Mouse (Mus musculus) lung, postnatal 0 days (tissue): ENCODE data around the gene Ism2. TPM values are rescaled to one million over a fixed set of nuclear protein-coding genes. Genes with fewer than 3 reads are reported as not detected.

ENCODE experiments used
- ATAC-seq: fragments of 200-750 bp; cut with Nextera tagmentation; 2 replicates; pipeline ENCODE4 v1.8.0; 2017; ENCODE audit warnings: moderate library complexity
- DNase-seq: peaks from one replicate; pipeline ENCODE4 v3.0.0-alpha.2; 2016; ENCODE audit warnings: low spot score
- H3K27ac ChIP-seq: fragments of 300-500 bp; sonication (generic); 2 replicates; pipeline ENCODE4 v1.5.1; 2014; ENCODE audit warnings: antibody characterized with exemption, mild to moderate bottlenecking, low read length, mixed read lengths
- H3K27me3 ChIP-seq: fragments of 300-500 bp; sonication (generic); replicated peaks from 2 replicates; pipeline ENCODE4 v1.6.1; 2014; ENCODE audit warnings: low read length, mixed read lengths; ENCODE audit not compliant: insufficient read depth
- H3K36me3 ChIP-seq: fragments of 300-500 bp; sonication (generic); 2 replicates; pipeline ENCODE4 v1.6.1; 2014; ENCODE audit warnings: low read length, mixed read lengths; ENCODE audit not compliant: insufficient read depth
- H3K4me1 ChIP-seq: fragments of 300-500 bp; sonication (generic); 2 replicates; pipeline ENCODE4 v1.6.1; 2014; ENCODE audit warnings: antibody characterized with exemption, low read depth, low read length, mixed read lengths; ENCODE audit not compliant: insufficient read depth
- H3K4me2 ChIP-seq: fragments of 300-500 bp; sonication (generic); replicated peaks from 2 replicates; pipeline ENCODE4 v1.6.1; 2014; ENCODE audit warnings: low read depth, mild to moderate bottlenecking, low read length, moderate library complexity, mixed read lengths
- H3K4me3 ChIP-seq: fragments of 300-500 bp; sonication (generic); 2 replicates; pipeline ENCODE4 v1.5.1; 2014; ENCODE audit warnings: low read depth, low read length
- H3K9ac ChIP-seq: fragments of 300-500 bp; sonication (generic); replicated peaks from 2 replicates; pipeline ENCODE4 v1.6.1; 2014; ENCODE audit warnings: low read depth, mild to moderate bottlenecking
- H3K9me3 ChIP-seq: fragments of 300-500 bp; sonication (generic); 2 replicates; pipeline ENCODE4 v1.6.1; 2016; ENCODE audit warnings: low read length, mixed read lengths
- CTCF ChIP-seq: IDR thresholded peaks from 2 replicates; pipeline ENCODE4 v1.5.1; 2016; ENCODE audit warnings: antibody characterized with exemption, mild to moderate bottlenecking
- EP300 ChIP-seq: IDR thresholded peaks from 2 replicates; pipeline ENCODE4 v1.6.1; 2016; ENCODE audit warnings: antibody characterized with exemption, mild to moderate bottlenecking, control low read depth
- WGBS: fragments of 180-500 bp; shearing (Covaris S2); extraction: QIAGEN DNeasy Blood & Tissue Kit; methylation state at CpG from one replicate; pipeline ENCODE4 v1.1.7; 2014; 5-methylcytosine and 5-hydroxymethylcytosine counted together
- polyA plus RNA-seq: library from polyadenylated mRNA; unstranded; fragments of >200 nt; fragmentation: Nextera tagmentation; extraction: Ambion mirVana; gene quantifications from 2 replicates; pipeline ENCODE4 v1.2.1, GENCODE M21; 2015

Gene Ism2
- polyA plus RNA-seq, 1 experiment from 2014 or later, result 2.2 TPM

GRCm38 (mm10) chr12:87260562-87260961 lies 38.9 kb downstream of the Ism2 start:
- TF ChIP-seq EP300, result no peak
- no peak for TF ChIP-seq CTCF
- Histone ChIP-seq H3K27me3 (no peaks in the 10 kb centered on the region), H3K4me3 (no peak overlapping the region), H3K9me3 (no peaks in the 10 kb centered on the region), H3K4me2 (no peak overlapping the region), H3K9ac (no peak overlapping the region), H3K27ac (no peak overlapping the region), H3K36me3 (peaks cover 18% of the 10 kb centered on the region; the same call in 1 of the 2 replicates), H3K4me1 (no peaks in the 10 kb centered on the region)
- DNase-seq, result no peak
- 97% methylated on average over 8 of the region's 8 CpGs for WGBS
- no peak for ATAC-seq

- ATAC-seq, result no peak
- Histone ChIP-seq H3K27ac (no peak overlapping the region), H3K36me3 (peaks cover 46% of the 10 kb centered on the region), H3K9ac (no peak overlapping the region), H3K27me3 (no peaks in the 10 kb centered on the region), H3K4me2 (no peak overlapping the region), H3K4me1 (no peaks in the 10 kb centered on the region), H3K4me3 (no peak overlapping the region), H3K9me3 (no peaks in the 10 kb centered on the region)
- TF ChIP-seq EP300, result no peak
- no peak for TF ChIP-seq CTCF
- WGBS, result 95% methylated on average over 5 of the region's 5 CpGs
- no peak for DNase-seq
These were observed 42.9 kb downstream of the Ism2 start for GRCm38 (mm10) chr12:87256629-87257028.

- Histone ChIP-seq H3K4me2 (no peak overlapping the region), H3K9ac (no peak overlapping the region), H3K36me3 (peaks cover 56% of the 10 kb centered on the region), H3K9me3 (no peaks in the 10 kb centered on the region), H3K4me3 (no peak overlapping the region), H3K27me3 (no peaks in the 10 kb centered on the region), H3K27ac (no peak overlapping the region), H3K4me1 (no peaks in the 10 kb centered on the region)
- ATAC-seq (no peak), DNase-seq (no peak)
- TF ChIP-seq EP300 (no peak), CTCF (no peak)
- WGBS, result 96% methylated on average over 6 of the region's 6 CpGs
These were observed 45.6 kb downstream of the Ism2 start for GRCm38 (mm10) chr12:87253878-87254277.

- peaks cover 53% of the 10 kb centered on the region for H3K36me3 ChIP-seq
- H3K4me1 ChIP-seq, result no peaks in the 10 kb centered on the region
- H3K4me3 ChIP-seq, result no peak overlapping the region
- no peaks in the 10 kb centered on the region for H3K9me3 ChIP-seq
- no peaks in the 10 kb centered on the region for H3K27me3 ChIP-seq
- ATAC-seq (no peak), DNase-seq (no peak)
- no peak overlapping the region for H3K27ac ChIP-seq
- H3K4me2 ChIP-seq, result no peak overlapping the region
- WGBS, result 88% methylated on average over 6 of the region's 6 CpGs
- no peak overlapping the region for H3K9ac ChIP-seq
- TF ChIP-seq CTCF, result no peak
- TF ChIP-seq EP300, result no peak
These were observed 49.3 kb downstream of the Ism2 start for GRCm38 (mm10) chr12:87250161-87250560.

- Histone ChIP-seq H3K4me3 (no peak within 1 kb of the TSS), H3K4me2 (no peak within 1 kb of the TSS), H3K9me3 (no peaks in the 10 kb centered on the region), H3K27me3 (no peaks in the 10 kb centered on the region), H3K27ac (no peak within 1 kb of the TSS), H3K36me3 (peaks cover 19% of the 10 kb centered on the region; the same call in 1 of the 2 replicates), H3K9ac (no peak within 1 kb of the TSS), H3K4me1 (no peaks in the 10 kb centered on the region)
- ATAC-seq (no peak), DNase-seq (no peak)
- TF ChIP-seq EP300 (no peak), CTCF (no peak)
- 95% methylated on average over 1 of the region's 1 CpGs for WGBS
These were observed 60.9 kb downstream of the Ism2 start, which contains the start of gene Noxred1 for GRCm38 (mm10) chr12:87238632-87239031. Gene Noxred1 (minus strand): TSS chr12:87238732.

GRCm38 (mm10) chr12:87236882-87237483 lies 62.5 kb downstream of the Ism2 start:
- no peaks in the 10 kb centered on the region for H3K4me1 ChIP-seq
- DNase-seq, result no peak
- ATAC-seq, result no peak

More at GRCm38 (mm10) chr12:87236882-87237483, 62.5 kb downstream of the Ism2 start:
- no peak overlapping the region for H3K9ac ChIP-seq
- H3K36me3 ChIP-seq, result peaks cover 12% of the 10 kb centered on the region; the same call in 1 of the 2 replicates
- no peaks in the 10 kb centered on the region for H3K9me3 ChIP-seq
- H3K4me3 ChIP-seq, result no peak overlapping the region
- H3K27me3 ChIP-seq, result no peaks in the 10 kb centered on the region
- H3K27ac ChIP-seq, result no peak overlapping the region
- no peak overlapping the region for H3K4me2 ChIP-seq
- TF ChIP-seq EP300 (no peak), CTCF (no peak)
- WGBS, result 78% methylated on average over 5 of the region's 5 CpGs
